Mouse (Mus musculus) limb, embryonic 14.5 days (tissue): ENCODE results near the gene Mkln1. TPM values are rescaled to one million over a fixed set of nuclear protein-coding genes. Genes with fewer than 3 reads are reported as not detected.
"Not testable (repeated sequence)": the region's sequence is repeated elsewhere in the genome, so short reads cannot be mapped to it uniquely, and the experiment has no call there.

ENCODE experiments used
- ATAC-seq: fragments of 200-750 bp; cut with Nextera tagmentation; 2 replicates; pipeline ENCODE4 v1.8.0; 2017; ENCODE audit warnings: low read depth, moderate number of reproducible peaks, moderate TSS enrichment; ENCODE audit not compliant: low FRiP score
- DNase-seq: peaks from one replicate; pipeline ENCODE4 v3.0.0-alpha.2; 2015; ENCODE audit warnings: low spot score
- H3K27ac ChIP-seq: fragments of 300-500 bp; sonication (generic); replicated peaks from 2 replicates; pipeline ENCODE4 v1.5.1; 2014; ENCODE audit warnings: low read depth, mild to moderate bottlenecking, low read length, moderate library complexity, mixed read lengths
- H3K27me3 ChIP-seq: fragments of 300-500 bp; sonication (generic); 2 replicates; pipeline ENCODE4 v1.6.1; 2014; ENCODE audit warnings: low read length, mixed read lengths; ENCODE audit not compliant: control insufficient read depth, insufficient read depth
- H3K36me3 ChIP-seq: fragments of 300-500 bp; sonication (generic); 2 replicates; pipeline ENCODE4 v1.6.1; 2014; ENCODE audit warnings: mild to moderate bottlenecking, low read length, moderate library complexity, mixed read lengths; ENCODE audit not compliant: control insufficient read depth, insufficient read depth
- H3K4me1 ChIP-seq: fragments of 300-500 bp; sonication (generic); 2 replicates; pipeline ENCODE4 v1.6.1; 2014; ENCODE audit warnings: antibody characterized with exemption, low read length, mixed read lengths; ENCODE audit not compliant: control insufficient read depth, insufficient read depth
- H3K4me2 ChIP-seq: fragments of 300-500 bp; sonication (generic); replicated peaks from 2 replicates; pipeline ENCODE4 v1.6.1; 2014; ENCODE audit warnings: low read depth, mild to moderate bottlenecking, low read length, moderate library complexity; ENCODE audit not compliant: severe bottlenecking
- H3K4me3 ChIP-seq: fragments of 300-500 bp; sonication (generic); replicated peaks from 2 replicates; pipeline ENCODE4 v1.5.1; 2014; ENCODE audit warnings: low read length
- H3K9ac ChIP-seq: fragments of 300-500 bp; sonication (generic); 2 replicates; pipeline ENCODE4 v1.6.1; 2014; ENCODE audit warnings: mild to moderate bottlenecking, low read depth, low read length, moderate library complexity; ENCODE audit not compliant: severe bottlenecking
- H3K9me3 ChIP-seq: fragments of 300-500 bp; sonication (generic); 2 replicates; pipeline ENCODE4 v1.6.1; 2016; ENCODE audit warnings: low read length; ENCODE audit not compliant: control insufficient read depth
- POLR2A ChIP-seq: fragments of 200-500 bp; IDR thresholded peaks from 2 replicates; pipeline ENCODE4 v1.8.0; 2012; ENCODE audit warnings: inconsistent platforms, mild to moderate bottlenecking, moderate library complexity, borderline replicate concordance; ENCODE audit not compliant: insufficient read depth, insufficient read length; ENCODE audit errors: extremely low read depth
- WGBS: fragments of 180-500 bp; shearing (Covaris S2); extraction: QIAGEN DNeasy Blood & Tissue Kit; methylation state at CpG from one replicate; pipeline ENCODE4 v1.1.7; 2014; 5-methylcytosine and 5-hydroxymethylcytosine counted together
- polyA plus RNA-seq, 2 experiments: library from polyadenylated mRNA; depleted of rRNA in 1 of 2; stranded (reverse) in 1 of 2; unstranded in 1 of 2; fragments of >200 nt; fragmentation: Nextera tagmentation in 1 of 2; extraction: Ambion mirVana in 1 of 2; gene quantifications; 2 replicates each; pipeline versions ENCODE4 v1.2.1 to v1.2.3; 2012 to 2014

The Mkln1 gene
- polyA plus RNA-seq, 2 experiments: 63.2 to 155 TPM

DNA sequence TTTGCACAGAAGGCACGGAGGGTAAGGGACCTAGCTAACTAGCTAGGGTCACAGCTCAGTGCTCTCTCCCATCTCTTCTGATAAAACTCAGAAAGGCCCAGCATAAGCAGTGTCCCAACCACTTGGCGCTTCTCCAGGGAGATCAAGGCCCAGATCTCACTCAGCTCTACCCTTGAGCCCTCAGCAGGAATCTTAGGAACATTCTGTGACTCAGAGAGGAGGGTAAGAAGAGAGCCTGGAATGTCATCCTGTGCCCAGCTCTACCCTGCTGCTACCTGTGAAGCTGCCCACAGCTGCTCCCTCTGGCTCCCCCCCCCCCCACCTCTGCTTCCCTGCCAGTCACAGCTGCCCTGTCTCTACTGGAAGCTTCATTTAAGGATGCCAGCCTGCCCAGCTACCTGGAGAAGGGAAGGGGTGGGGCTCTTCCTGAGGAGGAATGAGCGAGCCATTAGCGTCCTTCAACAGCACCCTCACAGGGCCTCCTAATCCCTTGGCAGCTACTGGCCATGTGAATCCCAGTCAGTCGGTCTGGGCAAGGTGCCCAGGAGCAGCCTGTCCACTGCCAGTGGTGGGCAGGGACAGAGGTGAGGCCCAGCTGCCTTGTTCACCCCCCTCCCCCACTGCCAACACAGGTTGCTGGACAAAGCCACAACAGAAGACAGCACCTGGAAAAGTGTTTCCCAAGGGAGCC is 151.0 kb downstream of the Mkln1 start:
- no peak for ATAC-seq
- Histone ChIP-seq H3K36me3 (no peaks in the 10 kb centered on the region), H3K27me3 (no peaks in the 10 kb centered on the region), H3K27ac (no peak overlapping the region), H3K9me3 (no peaks in the 10 kb centered on the region), H3K4me1 (0 out of 2 replicates have a peak, but pooled peaks cover 3% of the 10 kb centered on the region), H3K4me3 (no peak overlapping the region), H3K9ac (no peak overlapping the region), H3K4me2 (no peak overlapping the region)
- WGBS: 63% methylated on average over 5 of the region's 5 CpGs
- no peak for DNase-seq
- no peak for TF ChIP-seq POLR2A

DNA sequence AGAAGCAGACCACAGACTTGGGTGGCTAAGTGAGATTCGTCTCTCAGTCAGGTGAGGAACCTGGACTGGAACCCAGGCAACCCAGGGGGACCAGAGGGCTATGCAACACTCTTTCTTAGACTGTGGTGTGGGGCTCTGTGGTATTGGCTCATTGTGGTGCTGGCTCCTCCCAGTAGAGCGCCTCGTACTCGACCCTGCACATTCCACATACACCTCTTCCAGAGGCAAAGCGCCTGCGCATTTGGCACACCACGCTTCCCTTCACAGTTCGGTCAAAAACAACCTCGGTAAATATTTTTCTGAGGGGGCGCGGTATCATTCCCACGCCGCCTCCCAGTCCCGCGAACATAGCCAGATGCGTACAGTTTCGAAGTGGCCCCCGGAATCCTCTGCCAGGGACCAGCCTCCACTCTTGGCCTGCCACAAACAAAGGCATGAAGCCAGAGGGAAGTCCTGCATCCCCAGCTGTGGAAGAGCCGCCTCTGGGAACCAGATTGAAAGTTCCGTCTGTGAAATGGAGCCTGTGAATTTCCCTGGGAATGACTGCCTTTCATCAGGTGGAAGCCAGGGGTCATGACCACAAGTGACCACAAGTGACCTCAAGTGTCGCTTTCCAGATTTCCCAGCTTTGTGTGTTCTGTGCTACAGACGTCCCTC is 152.5 kb downstream of the Mkln1 start:
- no peak overlapping the region for H3K9ac ChIP-seq
- ATAC-seq: no peak
- no peaks in the 10 kb centered on the region for H3K27me3 ChIP-seq
- no peak overlapping the region for H3K27ac ChIP-seq
- H3K4me2 ChIP-seq: no peak overlapping the region
- no peak for TF ChIP-seq POLR2A
- no peak overlapping the region for H3K4me3 ChIP-seq
- H3K4me1 ChIP-seq: 0 out of 2 replicates have a peak, but pooled peaks cover 3% of the 10 kb centered on the region
- WGBS: 74% methylated on average over 22 of the region's 22 CpGs
- no peaks in the 10 kb centered on the region for H3K9me3 ChIP-seq
- DNase-seq: no peak
- H3K36me3 ChIP-seq: no peaks in the 10 kb centered on the region

DNA sequence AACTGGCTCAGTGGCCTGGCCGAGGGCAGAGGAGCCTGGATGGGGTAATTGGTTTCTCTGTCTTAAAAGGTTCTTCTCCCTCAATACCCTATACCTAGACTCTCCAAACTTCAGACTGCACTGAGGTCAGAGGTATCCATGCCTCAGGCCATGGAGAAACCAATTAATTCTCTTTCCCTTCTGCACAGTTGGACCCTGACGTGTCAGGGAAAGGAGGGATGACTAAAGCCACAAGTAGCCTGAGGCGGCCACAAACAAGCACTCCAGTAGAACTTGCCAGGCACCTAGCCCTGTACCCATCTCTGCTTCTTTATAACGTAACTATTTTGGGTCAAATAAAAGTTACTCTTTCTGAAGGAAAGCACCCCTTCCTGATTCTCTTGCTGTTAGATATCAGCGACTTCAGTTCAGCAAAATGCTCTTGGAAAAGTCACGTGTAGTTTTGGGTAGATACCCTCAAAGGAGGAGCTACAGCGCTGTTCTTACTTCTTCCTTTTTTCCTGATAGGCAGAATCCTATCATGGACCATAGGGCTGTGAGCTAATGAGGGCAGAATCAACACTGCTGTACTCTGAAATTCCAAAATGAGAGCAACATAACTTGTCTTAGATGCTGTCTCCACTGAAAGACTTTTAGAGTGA is 158.0 kb downstream of the Mkln1 start:
- no peak for TF ChIP-seq POLR2A
- Histone ChIP-seq H3K4me1 (no peaks in the 10 kb centered on the region; the same call in 1 of the 2 replicates), H3K36me3 (no peaks in the 10 kb centered on the region), H3K27ac (no peak overlapping the region), H3K9ac (no peak overlapping the region), H3K27me3 (peaks cover 7% of the 10 kb centered on the region), H3K4me3 (no peak overlapping the region), H3K9me3 (no peaks in the 10 kb centered on the region), H3K4me2 (no peak overlapping the region)
- ATAC-seq: no peak
- 83% methylated on average over 7 of the region's 7 CpGs for WGBS
- DNase-seq: no peak

DNA sequence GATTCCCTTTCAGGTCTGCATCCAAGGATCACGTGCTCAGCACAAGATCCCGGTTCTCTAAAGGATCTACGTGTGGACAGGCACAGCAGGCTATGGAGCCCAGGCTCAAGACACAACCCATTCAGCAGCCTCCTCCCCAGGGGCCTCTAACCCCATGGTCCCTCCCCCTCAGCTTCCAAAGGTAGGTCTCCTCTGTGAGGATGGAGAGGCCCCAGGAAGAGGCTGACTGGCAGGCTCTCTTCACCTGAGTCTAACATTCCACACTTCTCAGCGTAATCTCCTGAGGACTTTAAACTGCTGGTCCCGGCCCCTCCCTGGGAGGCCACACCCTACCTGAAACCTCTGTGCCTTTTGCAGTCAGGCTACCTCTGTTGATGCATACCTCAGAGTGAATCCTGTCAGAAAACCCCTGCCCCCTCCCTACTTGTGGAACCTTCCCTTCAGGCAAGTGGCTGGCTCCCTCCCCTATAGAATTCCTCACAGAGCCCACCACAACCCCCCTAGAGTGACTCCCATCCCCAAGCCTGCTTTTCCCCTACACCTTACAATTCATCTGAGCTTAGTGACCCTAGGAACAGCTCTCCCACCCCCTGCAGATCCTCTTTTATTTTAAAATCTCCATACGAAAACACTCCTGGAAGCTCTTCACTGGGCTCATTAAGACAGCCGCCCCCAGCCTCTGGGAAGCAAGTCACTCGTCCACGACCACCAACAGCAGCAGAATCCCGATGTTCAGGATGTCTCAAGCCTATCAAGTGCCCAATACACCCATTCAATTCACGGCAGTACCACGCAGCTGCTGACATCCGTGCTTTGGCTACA is 161.8 kb downstream of the Mkln1 start:
- peaks cover 41% of the 10 kb centered on the region for H3K27me3 ChIP-seq
- TF ChIP-seq POLR2A: no peak
- ATAC-seq: no peak

DNA sequence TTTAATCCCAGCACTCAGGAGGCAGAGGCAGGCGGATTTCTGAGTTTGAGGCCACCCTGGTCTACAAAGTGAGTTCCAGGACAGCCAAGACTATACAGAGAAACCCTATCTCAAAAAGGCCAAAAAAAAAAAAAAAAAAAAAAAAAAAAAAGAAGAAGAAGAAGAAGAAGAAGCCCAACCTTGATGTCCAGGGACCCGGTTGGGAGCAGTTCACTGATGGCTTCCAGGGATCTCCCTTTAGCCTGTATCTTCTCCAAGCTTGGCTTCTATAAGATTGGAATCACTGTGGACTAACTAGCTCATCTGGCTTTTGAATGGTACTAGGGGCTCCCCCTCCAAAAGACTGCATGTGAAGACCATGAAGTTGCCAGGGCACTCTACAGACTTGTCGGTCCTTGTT is 163.4 kb downstream of the Mkln1 start:
- H3K4me1 ChIP-seq, H3K36me3 ChIP-seq, H3K9me3 ChIP-seq, H3K4me2 ChIP-seq, ATAC-seq, H3K9ac ChIP-seq, H3K27ac ChIP-seq, H3K4me3 ChIP-seq, DNase-seq: not testable (repeated sequence)
- 52% methylated on average over 3 of the region's 3 CpGs for WGBS
- peaks cover 48% of the 10 kb centered on the region for H3K27me3 ChIP-seq

More for the DNA sequence above, 161.8 kb downstream of the Mkln1 start:
- DNase-seq: no peak
- Histone ChIP-seq H3K36me3 (no peaks in the 10 kb centered on the region), H3K4me3 (no peak overlapping the region), H3K4me1 (peaks cover 8% of the 10 kb centered on the region), H3K27ac (no peak overlapping the region), H3K4me2 (no peak overlapping the region), H3K9ac (no peak overlapping the region), H3K9me3 (no peaks in the 10 kb centered on the region)
- WGBS: 15% methylated on average over 13 of the region's 13 CpGs
